Mouse (Mus musculus) spleen, postnatal 36 days (tissue): ENCODE measurements around the gene Zfand2a.

ENCODE experiments used
- DNase-seq, 2 experiments: peaks; one replicate each; pipeline ENCODE4 v3.0.0; 2022; ENCODE audit warnings: low spot score in 2 of 2, mixed read lengths in 1 of 2

Gene Zfand2a

DNA sequence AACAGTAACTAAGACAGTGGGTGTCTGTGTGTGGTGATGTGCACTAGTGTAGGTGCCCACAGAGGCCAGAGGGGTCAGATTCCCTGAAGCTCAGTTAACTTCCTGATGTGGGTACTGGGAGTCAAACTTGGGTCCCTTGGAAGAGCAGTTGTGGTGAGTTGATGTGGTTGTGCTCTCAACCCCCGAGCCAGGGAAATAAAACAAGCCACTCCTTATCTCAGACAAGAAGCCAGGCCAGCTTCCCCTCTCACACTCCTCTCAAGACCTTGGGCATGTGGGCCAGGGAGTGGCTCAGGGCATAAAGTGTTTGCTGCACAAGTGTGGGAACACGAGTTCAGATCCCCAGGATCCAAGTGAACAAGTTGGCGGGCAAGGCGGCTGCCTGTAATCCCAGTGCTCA lies 17.5 kb downstream of the Zfand2a start:
- DNase-seq, result no peak

DNA sequence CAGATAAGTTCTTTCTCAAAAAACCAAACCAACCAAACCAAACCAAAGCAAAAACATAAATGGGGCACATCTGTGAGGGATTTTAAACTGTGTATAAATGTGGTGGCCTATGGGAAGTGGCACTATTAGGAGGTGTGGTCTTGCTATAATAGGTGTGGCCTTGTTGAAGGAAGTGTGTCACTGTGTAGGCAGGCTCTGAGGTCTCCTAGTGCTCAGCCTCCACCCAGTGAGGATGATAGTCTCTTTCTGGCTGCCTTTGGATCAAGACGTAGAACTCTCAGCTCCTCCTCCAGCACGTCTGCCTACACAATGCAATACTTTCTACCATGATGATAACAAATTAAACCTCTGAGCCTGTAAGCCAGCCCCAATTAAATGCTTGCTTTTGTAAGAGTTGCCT lies 18.0 kb downstream of the Zfand2a start:
- DNase-seq, result no peak

DNA sequence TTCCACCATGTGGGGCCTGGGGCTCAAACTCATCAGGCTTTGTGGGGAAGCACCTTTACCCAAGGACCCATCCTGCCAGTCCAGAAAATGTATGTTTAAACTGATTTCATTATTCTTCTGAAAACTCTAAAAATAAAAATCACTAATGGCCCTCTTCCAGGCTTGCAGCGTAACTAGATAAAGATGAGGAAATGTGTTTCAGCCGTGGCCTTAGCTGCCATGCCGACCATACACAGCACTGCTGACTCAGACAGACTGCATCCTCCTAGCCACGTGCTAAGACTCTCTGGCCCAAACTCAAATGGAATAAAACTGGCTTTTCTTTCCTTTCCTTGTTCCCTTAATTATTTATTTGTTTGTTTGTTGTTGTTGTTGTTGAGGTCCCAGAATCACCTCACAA lies 19.5 kb downstream of the Zfand2a start:
- no peak for DNase-seq

DNA sequence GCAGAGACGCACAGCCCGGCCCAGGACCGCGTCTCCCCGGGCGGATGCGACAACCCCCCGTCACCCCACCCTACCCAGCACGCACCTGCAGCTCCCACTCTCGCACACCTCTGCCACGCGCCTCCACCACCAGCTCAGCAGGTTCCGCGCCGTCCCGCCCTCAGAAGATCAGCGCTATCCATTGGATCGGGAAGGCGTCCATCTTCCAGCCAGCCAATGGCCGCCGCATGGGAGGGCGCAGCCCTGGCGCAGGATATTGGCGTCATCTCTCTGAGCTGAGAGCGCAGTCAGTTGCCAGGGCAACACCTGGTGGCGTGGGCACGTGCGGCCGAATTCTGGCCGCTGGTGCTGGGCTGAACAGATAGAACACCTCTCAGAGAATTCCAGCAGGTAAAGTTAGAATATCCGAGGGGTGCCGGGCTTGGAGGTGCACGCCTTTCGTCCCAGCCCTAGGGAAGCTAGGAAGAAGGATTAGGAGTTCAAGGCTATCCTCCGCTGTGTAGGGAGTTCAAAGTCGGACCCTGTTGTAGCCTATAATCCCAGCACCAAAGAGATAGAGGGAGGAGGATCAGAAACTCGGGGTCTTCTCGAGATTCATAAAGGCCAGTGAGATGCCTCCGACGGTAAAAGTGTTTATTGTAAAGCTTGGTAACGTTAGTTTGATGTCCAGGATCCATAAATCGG lies 23.8 kb downstream of the Zfand2a start, which contains the start of gene 3110082I17Rik:
Gene 3110082I17Rik, minus strand, starts transcription at position 144 of the 684 bp plus-strand sequence.
- peak; percentile 93 to 95 for DNase-seq

DNA sequence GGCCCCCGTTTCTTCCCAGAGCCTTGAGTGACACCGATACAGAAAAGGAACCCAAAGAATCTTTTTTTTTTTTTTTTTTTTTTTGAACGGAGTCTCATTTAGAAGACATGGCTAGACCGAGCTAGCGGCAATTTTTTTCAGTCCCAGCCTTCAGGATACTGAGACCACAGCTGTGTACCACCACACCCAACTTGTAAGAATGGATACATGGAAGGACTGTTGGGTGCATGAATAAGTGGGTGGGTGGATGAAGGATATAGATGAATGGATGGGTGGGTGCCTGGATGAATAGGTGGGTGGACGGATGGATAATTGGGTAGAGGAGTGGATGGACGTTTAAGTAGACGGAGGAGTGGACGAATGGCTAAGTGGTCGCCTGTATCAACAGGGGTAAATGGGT lies 24.4 kb downstream of the Zfand2a start:
- no peak for DNase-seq

DNA sequence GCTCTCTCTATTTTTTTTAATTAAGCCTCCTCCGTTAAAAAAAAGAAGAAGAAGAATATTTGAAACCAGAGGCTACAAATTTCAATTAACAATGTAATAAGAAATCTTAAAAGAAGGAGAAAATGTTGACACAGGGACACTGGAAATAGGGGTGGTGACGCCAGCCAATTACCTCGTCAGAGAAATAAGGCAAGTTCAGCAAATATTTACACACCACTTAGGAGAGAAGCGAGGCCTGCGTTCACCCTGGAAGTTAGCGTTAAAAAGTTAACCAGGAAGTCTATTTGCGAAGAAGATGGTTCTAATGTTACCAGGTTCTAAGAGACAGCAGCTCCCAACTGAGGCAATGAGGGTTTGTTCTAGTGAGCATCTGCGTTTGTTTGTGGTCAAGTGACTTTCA lies 27.1 kb downstream of the Zfand2a start:
- no peak for DNase-seq

DNA sequence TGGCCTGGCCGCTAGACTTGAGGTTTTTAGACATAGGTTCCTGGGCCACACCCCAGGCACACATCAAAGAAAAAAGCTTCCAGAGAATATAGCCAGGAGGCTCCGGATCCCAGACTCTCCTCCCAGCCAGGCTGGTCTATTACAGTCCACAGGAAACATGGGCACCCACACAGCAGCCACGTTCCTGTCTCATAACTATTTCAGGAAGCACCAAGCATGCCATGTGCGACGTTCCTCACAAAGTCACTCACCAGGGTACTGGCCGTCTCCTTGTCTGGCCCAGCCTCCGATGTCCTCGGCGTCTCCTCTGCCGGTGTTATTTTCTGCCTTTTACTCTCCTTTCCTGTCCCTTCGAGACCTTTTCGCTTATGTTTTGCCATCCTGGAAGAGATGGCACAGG lies 29.2 kb downstream of the Zfand2a start:
- no peak for DNase-seq

DNA sequence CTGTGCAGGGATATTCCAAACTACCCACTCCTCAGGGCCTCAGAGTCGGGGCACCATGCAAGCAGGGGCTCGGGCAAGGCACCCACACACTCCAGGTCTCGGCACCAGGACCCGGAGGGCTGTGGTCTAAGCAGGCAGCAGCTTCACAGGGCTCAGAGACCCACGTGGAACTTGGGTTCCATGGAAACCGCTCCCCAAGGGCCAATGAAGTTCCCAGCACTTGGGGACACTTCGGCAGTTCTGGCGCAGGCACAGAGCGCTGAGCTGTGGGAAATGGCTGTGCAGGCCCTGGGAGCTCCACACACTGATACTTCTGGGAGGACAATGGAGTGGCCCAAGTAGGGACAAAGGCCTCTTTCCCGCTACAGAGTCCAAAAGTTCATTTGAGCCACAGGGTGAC lies 31.3 kb downstream of the Zfand2a start:
- no peak for DNase-seq

DNA sequence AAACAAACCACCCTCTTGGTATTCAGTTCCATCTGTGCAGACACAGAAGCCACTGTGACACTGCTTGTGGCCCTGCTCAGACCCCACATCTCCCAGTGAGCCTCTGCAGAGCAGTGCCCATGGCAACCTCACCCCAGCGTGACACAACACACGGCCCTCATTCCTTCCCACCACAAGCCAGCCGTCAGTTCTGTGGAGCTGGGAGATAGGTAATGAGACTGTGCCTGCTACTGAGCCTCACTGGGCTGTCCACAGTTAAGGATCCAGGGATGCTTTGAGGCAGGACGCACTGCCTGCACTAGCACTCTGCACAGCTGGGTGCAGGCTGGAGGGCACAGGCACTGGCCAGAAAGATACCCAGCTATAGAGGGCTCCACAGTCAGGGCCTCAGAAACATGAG lies 34.4 kb downstream of the Zfand2a start:
- peak in 1 of 2 experiments; percentile 16 for DNase-seq

DNA sequence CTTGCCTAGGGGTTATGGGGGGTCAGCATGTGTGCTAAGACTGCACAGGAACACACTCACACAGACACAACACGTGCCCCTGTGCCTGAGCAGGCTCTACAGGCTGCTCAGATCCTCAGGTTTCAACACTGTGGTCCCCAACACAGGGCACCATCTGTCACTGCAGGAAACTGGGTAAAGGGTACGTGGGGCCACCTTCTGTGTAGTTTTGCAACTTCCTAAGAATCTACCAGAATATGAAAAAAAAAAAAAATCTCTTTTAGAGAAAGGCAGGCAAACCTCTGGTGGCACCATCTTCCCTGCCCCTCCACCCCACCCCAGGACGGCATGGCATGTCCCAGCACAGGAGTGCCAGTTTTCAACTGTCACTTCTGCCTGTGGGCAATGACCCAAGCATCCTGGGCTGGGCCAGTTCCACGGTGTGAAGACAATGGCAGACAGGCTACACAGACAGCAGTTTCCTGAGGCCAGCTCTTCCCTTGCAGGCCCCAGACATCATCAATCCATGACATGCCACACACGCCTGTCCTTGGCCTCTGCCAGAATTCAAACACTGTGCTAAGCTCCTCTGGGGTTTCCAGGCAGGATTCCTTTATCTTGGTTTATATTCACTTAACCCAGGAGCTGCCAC lies 35.1 kb downstream of the Zfand2a start:
- DNase-seq, result peak; percentile 54 to 66

DNA sequence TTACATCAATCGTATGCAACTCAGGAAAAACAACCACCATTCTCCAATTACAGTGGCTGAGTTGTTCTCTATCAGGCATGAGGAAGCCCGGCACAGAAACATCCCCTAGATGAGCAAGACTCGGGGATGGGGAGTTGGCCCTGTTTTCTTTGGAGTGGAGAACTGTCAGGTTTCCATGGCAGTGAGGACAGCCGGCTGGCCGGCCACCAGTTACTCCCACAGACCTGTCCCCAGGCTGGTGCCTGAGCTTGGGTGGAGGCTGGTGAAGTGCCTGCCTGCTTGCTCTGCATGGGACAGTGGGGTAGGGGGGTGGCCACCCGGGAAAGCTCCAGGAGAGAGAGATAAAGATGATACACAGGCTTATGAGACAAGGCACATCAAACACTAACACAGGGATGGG lies 36.3 kb downstream of the Zfand2a start:
- DNase-seq, result no peak

DNA sequence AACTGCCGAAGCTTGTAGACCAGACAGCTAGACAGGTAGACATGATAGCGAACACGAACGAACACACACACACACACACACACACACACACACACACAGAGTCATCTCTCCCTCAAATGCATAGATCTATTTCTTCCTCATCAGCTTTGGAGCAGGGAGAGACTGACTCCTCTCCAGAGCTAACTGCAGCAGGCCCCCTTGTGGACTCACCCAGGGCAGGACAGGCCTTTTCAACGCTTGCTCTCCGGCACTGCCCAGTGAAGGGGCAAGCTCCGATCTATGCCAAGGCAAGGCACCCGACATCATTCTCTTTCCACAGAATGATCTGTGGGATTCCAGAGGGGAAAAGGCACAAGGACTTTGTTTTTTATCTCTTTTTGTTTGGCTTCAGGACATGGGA lies 39.1 kb downstream of the Zfand2a start:
- no peak for DNase-seq

DNA sequence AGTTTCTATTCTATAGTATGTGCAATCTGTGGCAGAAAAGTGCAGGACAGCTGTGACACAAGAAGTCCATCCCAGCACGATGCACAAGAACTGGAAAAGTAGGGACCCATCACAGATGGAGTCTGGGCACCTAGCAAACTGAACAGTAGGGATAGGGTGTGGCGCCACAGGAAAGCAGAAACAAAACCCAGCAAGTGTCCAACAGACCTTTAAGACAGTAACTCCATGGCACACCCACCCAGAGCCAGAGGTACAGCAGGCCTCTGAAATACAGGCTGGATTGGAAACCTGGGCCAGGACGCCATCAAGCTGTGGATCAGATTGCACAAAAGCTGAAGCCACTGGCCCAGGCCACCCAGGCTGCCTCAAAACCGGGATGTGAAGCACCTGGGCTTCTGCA lies 41.4 kb downstream of the Zfand2a start:
- no peak for DNase-seq

DNA sequence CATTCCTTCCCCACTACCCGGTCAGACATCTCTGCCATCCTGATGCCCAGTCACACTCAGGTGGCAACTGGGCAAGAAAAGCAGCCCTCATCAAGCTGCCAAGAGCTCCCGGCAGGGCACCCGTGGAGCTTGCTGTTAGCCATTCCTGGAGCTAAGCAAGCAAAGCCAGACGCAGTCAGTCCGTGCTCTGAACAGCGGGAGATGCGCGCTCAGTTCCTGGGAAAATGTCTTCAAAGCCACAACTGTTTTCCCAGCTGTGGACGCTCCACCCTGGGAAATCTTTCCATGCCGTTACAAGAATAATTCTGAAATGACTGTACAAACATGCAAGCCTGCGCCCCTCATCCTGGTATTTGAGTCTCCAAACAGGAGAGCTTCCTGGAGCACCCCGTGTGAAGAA lies 41.9 kb downstream of the Zfand2a start:
- no peak for DNase-seq

DNA sequence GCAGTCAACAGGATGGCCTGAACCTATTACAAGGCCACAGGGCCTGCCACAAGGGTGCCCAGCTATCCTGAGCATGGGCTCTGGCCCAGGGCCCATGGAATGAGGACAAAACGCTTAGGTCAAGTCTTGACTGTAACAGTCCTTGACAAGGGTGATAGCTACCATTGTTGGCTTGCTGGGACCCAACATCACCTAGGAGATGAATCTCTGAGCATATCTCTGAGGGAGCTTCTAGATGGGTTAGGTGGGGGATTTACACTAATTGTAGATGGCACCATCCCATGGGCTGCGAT lies 42.7 kb downstream of the Zfand2a start:
- DNase-seq, result no peak

DNA sequence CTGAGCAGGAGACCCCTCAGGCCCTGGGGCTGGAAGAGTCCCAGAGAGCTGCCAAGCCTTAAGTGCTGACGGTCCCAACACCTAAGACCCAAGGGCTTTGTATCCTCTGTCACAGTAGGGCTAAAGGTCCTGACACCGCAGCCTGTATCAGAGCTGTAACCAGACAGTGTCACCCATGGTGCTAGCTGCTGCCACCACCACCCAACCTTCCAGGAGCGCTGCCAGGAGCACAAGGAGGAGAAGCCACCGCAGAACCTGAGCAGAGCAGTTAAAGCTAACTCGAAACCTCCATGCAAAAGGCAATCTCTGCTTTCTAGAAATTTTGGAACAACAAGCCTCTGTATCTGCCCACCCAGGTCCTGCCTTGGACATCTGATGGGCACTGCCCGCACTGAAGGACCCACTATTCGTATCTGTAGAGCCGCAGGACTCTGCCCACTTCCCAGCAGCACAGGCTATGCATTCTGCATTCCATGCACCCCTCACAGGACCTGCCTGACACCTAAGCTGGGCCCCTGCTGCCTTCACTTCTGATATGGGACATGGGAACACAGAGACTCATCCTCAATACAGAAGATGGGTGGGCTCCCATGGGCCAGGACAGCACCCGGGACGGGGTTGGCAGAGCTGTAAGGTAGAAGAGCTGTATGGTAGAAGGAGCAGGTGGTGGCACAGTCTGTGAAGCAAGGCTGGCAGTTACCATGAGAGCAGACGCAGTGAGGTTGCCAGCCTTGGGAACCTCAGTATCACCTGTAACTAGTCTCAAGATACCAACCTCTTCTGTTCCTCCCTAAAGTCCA lies 43.2 kb downstream of the Zfand2a start:
- no peak for DNase-seq

DNA sequence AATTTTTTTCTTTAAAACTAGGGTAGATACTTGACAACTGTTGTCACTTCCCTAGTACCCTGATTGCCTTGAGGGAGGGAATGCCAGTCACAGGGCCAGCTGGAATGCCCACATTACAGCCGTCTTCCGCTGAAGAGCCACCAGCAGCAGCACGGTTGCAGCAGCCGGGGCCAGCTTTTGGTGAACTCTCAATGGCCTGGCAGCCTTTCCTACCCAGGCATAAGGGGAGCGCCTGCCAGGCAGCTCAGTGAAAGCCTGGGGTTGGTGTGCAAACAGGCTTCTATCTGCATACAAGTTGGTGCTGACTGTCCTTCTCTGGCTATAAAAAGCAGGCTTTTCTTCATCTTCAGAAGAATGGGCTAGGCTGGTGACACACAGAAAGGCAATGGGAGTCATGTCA lies 43.9 kb downstream of the Zfand2a start:
- DNase-seq, result no peak

DNA sequence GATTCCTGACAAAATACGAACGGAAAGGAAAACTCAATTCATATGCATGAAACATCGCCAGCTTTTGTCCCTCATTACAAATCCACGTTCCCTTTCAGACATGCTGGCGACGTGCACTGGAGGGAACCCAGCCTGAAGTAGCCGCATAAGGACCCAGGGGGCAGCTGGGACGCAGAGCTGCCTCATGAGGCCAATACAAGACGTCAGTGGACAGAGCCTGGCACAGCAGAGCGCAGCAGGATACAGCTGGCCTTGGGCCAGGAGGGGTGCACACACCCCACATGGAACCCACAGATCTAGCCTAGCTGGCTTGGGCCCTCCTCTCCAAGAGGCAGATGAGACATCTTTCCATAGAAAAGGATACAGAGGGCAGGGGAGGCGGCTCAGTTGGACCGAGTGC lies 45.9 kb downstream of the Zfand2a start:
- no peak for DNase-seq

DNA sequence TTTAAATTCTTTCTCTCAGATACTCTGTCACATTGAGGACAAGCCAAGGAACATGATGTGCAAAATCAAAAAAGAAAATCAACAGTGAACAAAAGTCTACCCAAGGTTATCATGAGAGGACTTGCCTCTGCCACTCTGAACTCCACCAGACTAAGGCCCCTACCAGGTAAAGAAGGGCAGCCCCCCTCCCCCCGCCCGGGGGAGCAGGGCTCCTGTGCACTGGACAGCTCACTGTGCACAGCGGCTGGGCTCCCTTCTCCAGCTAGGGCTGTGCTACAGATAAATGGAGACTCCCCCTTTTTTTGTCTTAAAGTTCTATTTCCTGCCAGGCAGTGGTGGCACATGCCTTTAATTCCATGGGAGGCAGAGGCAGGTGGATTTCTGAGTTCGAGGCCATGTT lies 46.6 kb downstream of the Zfand2a start:
- no peak for DNase-seq

DNA sequence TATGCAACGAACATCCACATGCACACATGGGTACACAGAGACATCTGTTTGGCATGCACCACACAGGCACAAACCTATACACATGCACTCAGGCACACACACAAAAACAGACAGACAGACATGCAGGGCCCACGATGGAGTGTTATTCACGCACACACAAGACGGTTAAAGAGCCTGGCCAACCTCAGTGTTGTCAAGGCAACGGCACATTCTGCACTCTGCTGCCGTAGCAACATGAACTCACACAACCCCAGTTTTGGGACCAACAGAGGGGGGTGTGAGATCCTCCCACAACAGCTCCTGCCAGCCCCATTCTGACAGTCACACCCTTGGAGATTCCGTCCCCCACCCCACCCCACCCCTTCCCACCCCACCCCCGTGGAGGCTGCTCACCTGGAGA lies 49.4 kb downstream of the Zfand2a start:
- no peak for DNase-seq

DNA sequence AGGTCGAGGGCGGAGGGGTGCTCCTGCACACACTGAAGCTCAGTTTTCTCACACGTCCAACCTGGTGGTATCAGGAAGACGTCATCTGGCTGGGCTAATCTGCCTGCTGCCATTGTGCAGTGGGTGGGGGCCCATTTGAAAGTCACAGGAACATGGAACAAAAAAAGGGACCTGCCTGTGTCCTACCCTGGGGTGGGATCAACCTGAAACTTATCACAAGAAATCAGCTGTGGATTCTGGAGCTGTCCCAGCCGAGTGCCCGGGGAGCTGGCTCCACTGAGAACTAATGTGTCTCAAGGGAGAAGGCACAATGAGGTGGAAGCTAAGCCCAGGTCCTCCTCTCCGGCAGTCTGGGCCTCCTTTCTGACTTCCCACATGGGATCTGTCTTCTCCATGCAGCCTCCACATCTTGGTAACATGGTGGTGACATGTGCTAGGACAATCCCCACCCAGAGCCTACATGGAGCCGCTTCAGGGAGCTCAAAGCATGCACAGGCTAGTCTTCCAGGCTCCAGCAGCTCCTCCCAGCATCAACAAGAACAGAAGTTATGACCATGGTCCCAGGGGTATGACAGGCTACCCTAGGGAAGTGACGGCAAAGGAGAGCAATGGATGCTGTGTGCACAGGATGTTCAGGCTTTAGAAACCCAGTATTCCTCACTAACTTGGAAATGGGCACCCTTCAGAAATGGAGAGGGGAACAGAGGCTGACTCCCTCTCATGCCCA lies 50.3 kb downstream of the Zfand2a start:
- DNase-seq, result no peak

DNA sequence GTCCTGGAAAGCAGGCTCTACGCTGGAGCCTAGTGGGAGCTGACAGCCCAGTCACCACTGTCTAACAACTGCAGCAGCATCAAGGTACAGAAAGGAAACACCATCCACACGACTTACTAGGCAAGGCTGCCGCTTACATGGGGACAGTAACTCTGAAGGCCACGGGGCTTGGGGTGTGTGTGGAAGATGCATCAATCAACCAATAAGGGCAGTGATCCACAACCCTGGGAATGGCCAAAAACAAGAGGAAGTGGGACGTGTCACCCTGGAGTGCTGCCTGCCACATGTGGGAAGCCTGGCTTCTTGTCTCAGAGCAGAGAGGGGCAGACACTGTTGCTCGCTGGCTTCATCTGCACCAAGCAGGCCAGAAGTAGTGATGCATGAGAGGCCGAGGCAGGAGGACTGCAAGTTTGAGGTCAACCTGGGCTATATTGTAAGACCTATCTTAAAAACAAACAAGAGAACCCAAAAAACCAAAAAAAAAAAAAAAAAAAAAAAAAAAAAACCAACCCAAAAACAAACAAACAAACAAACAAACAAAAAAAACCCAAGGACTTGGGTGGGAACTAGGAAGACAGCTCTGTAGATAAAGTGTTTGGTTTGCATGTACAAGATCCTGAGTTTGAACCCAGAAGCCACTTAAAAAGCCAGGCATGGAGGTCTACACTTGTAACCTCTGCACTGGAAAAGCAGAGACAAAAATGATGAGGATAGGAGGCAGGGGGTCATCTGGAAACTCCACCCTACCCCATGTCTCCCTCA lies 51.4 kb downstream of the Zfand2a start:
- no peak for DNase-seq
